Comparison of ENCODE assay signal across 8 mouse cellular contexts in the genomic region with DNA sequence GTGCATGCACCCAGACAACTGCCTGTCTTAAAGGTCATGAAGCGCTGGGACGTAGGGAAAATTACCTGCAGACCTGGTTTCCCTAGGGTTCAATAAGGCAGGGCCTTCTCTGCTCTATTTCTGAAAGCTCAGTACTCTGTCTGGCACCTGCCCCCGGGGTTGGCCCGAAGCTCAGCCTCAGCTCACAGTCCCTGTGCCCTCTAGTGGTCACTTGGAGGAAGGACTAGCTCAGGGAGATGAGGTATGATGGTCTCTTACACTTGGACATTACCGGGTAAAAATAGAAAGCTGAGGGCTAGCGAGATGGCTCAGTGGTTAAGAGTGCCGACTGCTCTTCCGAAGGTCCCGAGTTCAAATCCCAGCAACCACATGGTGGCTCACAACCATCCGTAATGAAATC. TPM values are rescaled to one million over a fixed set of nuclear protein-coding genes. Genes with fewer than 3 reads are reported as not detected.
DNase-seq lines count a peak whose midpoint lies in the region; ATAC-seq lines count a peak whose summit lies in the region.

No protein-coding gene starts in this region.

- no peak overlapping the region for H3K27ac ChIP-seq in intestine, embryonic 16.5 days (ENCODE audit: low read length)
- no peak overlapping the region for H3K27ac ChIP-seq in limb, embryonic 12.5 days
- H3K27ac ChIP-seq in midbrain, embryonic 14.5 days (replicated peaks; ENCODE audit: low read depth, low read length) = no peak overlapping the region

- H3K4me3 ChIP-seq in intestine, embryonic 16.5 days (ENCODE audit: low read length) = no peak overlapping the region
- H3K4me3 ChIP-seq in limb, embryonic 12.5 days (replicated peaks) = no peak overlapping the region
- no peak overlapping the region for H3K4me3 ChIP-seq in midbrain, embryonic 14.5 days (replicated peaks; ENCODE audit: low read depth, low read length)

- ATAC-seq in granulocyte monocyte progenitor cell, adult 5-6 weeks (replicated peaks; ENCODE audit: poor library complexity, severe bottlenecking) = peak; percentile 87
- peak; percentile 88 for ATAC-seq in intestine, embryonic 16.5 days
- ATAC-seq in limb, embryonic 12.5 days (ENCODE audit: insufficient number of reproducible peaks, insufficient read depth, low FRiP score, low TSS enrichment, low read depth) = 0 out of 2 replicates have a peak, but pooled peaks have one; percentile 47
- ATAC-seq in midbrain, embryonic 14.5 days (ENCODE audit: low FRiP score, low TSS enrichment) = 0 out of 2 replicates have a peak, but pooled peaks have one; percentile 55

- no peaks in the 10 kb centered on the region for H3K9me3 ChIP-seq in intestine, embryonic 16.5 days (ENCODE audit: control insufficient read depth, low read length)
- H3K9me3 ChIP-seq in limb, embryonic 12.5 days = no peaks in the 10 kb centered on the region
- no peaks in the 10 kb centered on the region for H3K9me3 ChIP-seq in midbrain, embryonic 14.5 days (ENCODE audit: control insufficient read depth, low read length)

- H3K27me3 ChIP-seq in intestine, embryonic 16.5 days (replicated peaks; ENCODE audit: control insufficient read depth, insufficient read depth, low read length) = no peaks in the 10 kb centered on the region
- peaks cover 12% of the 10 kb centered on the region for H3K27me3 ChIP-seq in limb, embryonic 12.5 days
- no peaks in the 10 kb centered on the region for H3K27me3 ChIP-seq in midbrain, embryonic 14.5 days (ENCODE audit: control insufficient read depth, insufficient read depth, low read length)

- H3K4me1 ChIP-seq in intestine, embryonic 16.5 days (ENCODE audit: control insufficient read depth, insufficient read depth, low read length) = no peaks in the 10 kb centered on the region
- no peaks in the 10 kb centered on the region for H3K4me1 ChIP-seq in limb, embryonic 12.5 days (replicated peaks)
- no peaks in the 10 kb centered on the region for H3K4me1 ChIP-seq in midbrain, embryonic 14.5 days (ENCODE audit: control insufficient read depth, insufficient read depth, low read length)

- no peak overlapping the region for H3K9ac ChIP-seq in intestine, embryonic 16.5 days (ENCODE audit: low read depth, low read length)
- no peak overlapping the region for H3K9ac ChIP-seq in limb, embryonic 12.5 days (replicated peaks)
- H3K9ac ChIP-seq in midbrain, embryonic 14.5 days (replicated peaks; ENCODE audit: low read length) = no peak overlapping the region

- H3K36me3 ChIP-seq in intestine, embryonic 16.5 days (ENCODE audit: control insufficient read depth, insufficient read depth, low read length) = no peaks in the 10 kb centered on the region
- H3K36me3 ChIP-seq in limb, embryonic 12.5 days = no peaks in the 10 kb centered on the region
- H3K36me3 ChIP-seq in midbrain, embryonic 14.5 days (ENCODE audit: control insufficient read depth, insufficient read depth, low read length) = no peaks in the 10 kb centered on the region

- WGBS in intestine, embryonic 16.5 days = 14% methylated on average over 10 of the region's 10 CpGs
- WGBS in limb, embryonic 12.5 days = 16% methylated on average over 10 of the region's 10 CpGs
- WGBS in midbrain, embryonic 14.5 days = 13% methylated on average over 10 of the region's 10 CpGs

- peak; percentile 67 for DNase-seq in layer of hippocampus, adult 11-12 months (ENCODE audit: low spot score)
- no peak for DNase-seq in layer of hippocampus, adult 9-10 months (ENCODE audit: low spot score)
- DNase-seq in embryo, embryonic 11.5 days (ENCODE audit: low read depth, low spot score) = peak; percentile 50
- DNase-seq in midbrain, embryonic 14.5 days = peak; percentile 78
- peak; percentile 19 to 58 for DNase-seq in spleen, adult 18-20 months

- H3K4me2 ChIP-seq in intestine, embryonic 16.5 days (ENCODE audit: low read depth, low read length) = no peak overlapping the region
- no peak overlapping the region for H3K4me2 ChIP-seq in limb, embryonic 12.5 days
- H3K4me2 ChIP-seq in midbrain, embryonic 14.5 days (ENCODE audit: low read length) = no peak overlapping the region

RNA-seq across cellular contexts. Expression of gene Usp7, which starts 23.0 kb away (rescaled TPM):
- 130 and 144 TPM in 2 replicates for total RNA-seq in granulocyte monocyte progenitor cell, adult 5-6 weeks (2014; fragmentation: Nextera tagmentation)
- total RNA-seq in granulocyte monocyte progenitor cell, adult 5-6 weeks (2017) = 142 and 158 TPM in 2 replicates
- polyA plus RNA-seq in intestine, embryonic 16.5 days (2015; fragmentation: Nextera tagmentation; extraction: Ambion mirVana) = 16.1 and 19.1 TPM in 2 replicates
- 33.5 and 38.4 TPM in 2 replicates for polyA plus RNA-seq in limb, embryonic 12.5 days (2016; fragmentation: Nextera tagmentation; extraction: Ambion mirVana)
- 49.9 and 50.0 TPM in 2 replicates for polyA plus RNA-seq in midbrain, embryonic 14.5 days (2014; fragmentation: Nextera tagmentation; extraction: Ambion mirVana)
